Mouse (Mus musculus): Measurements from ENCODE around the gene Gm17332.

DNA sequence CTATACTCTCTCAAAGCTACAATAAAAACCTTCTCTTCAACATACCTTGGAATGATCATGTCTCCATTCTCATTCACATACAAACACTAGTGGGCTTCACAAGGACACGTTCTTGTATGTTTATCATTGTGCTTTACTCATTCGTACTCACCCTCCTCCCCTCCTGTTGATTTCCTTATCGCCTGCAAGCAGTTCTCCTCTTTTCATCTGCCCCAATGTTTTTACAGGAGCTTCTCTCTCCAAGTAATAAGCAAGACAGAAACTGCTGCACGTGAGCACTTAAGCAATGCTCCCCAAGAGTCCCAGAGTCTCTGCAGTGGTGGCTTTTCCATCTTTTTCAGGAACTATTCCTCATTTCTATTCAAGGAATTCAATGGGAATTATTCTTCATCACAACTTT, 47.7 kb upstream of the Gm17332 start:
- TF ChIP-seq CTCF (conservative IDR thresholded peaks at IDR 0.05; ENCODE audit: low read length) (no peak), POU5F1 (IDR thresholded peaks at IDR 0.05; ENCODE audit: borderline replicate concordance, low read length) (no peak), NANOG (IDR thresholded peaks at IDR 0.05; ENCODE audit: borderline replicate concordance, low read length) (no peak)
